Mouse (Mus musculus) midbrain, embryonic 11.5 days (tissue): ENCODE results near the gene Olfr479. TPM values are rescaled to one million over a fixed set of nuclear protein-coding genes. Genes with fewer than 3 reads are reported as not detected.
"Not testable (repeated sequence)": the region's sequence is repeated elsewhere in the genome, so short reads cannot be mapped to it uniquely, and the experiment has no call there.

Experiments used
- ATAC-seq: fragments of 200-750 bp; cut with Nextera tagmentation; 2 replicates; pipeline ENCODE4 v1.8.0; 2017; ENCODE audit warnings: moderate TSS enrichment, moderate library complexity; ENCODE audit not compliant: low FRiP score
- DNase-seq: peaks from one replicate; pipeline ENCODE4 v3.0.0; 2015; ENCODE audit warnings: low spot score; ENCODE audit errors: missing footprints
- H3K27ac ChIP-seq: fragments of 300-500 bp; sonication (generic); 2 replicates; pipeline ENCODE4 v1.5.1; 2014; ENCODE audit warnings: low read depth, low read length
- H3K27me3 ChIP-seq: fragments of 300-500 bp; sonication (generic); 2 replicates; pipeline ENCODE4 v1.6.1; 2014; ENCODE audit warnings: mild to moderate bottlenecking, low read length, moderate library complexity, mixed read lengths; ENCODE audit not compliant: control insufficient read depth, insufficient read depth
- H3K36me3 ChIP-seq: fragments of 300-500 bp; sonication (generic); 2 replicates; pipeline ENCODE4 v1.6.1; 2014; ENCODE audit warnings: mild to moderate bottlenecking, low read length, moderate library complexity, mixed read lengths; ENCODE audit not compliant: control insufficient read depth, insufficient read depth
- H3K4me1 ChIP-seq: fragments of 300-500 bp; sonication (generic); 2 replicates; pipeline ENCODE4 v1.6.1; 2014; ENCODE audit warnings: low read length; ENCODE audit not compliant: control insufficient read depth, insufficient read depth
- H3K4me2 ChIP-seq: fragments of 300-500 bp; sonication (generic); 2 replicates; pipeline ENCODE4 v1.6.1; 2014; ENCODE audit warnings: mild to moderate bottlenecking, moderate library complexity
- H3K4me3 ChIP-seq: fragments of 300-500 bp; sonication (generic); 2 replicates; pipeline ENCODE4 v1.5.1; 2014; ENCODE audit warnings: low read depth, low read length
- H3K9ac ChIP-seq: fragments of 300-500 bp; sonication (generic); 2 replicates; pipeline ENCODE4 v1.6.1; 2014; ENCODE audit warnings: low read length
- H3K9me3 ChIP-seq: fragments of 300-500 bp; sonication (generic); 2 replicates; pipeline ENCODE4 v1.6.1; 2016; ENCODE audit warnings: low read length; ENCODE audit not compliant: control insufficient read depth
- WGBS: fragments of 180-500 bp; shearing (Covaris S2); extraction: QIAGEN DNeasy Blood & Tissue Kit; methylation state at CpG from one replicate; pipeline ENCODE4 v1.1.7; 2014; 5-methylcytosine and 5-hydroxymethylcytosine counted together
- polyA plus RNA-seq: library from polyadenylated mRNA; unstranded; fragments of >200 nt; fragmentation: Nextera tagmentation; extraction: Ambion mirVana; gene quantifications from 2 replicates; pipeline ENCODE4 v1.2.1, GENCODE M21; 2014

The Olfr479 gene
- not detected in 2 replicates for polyA plus RNA-seq

DNA sequence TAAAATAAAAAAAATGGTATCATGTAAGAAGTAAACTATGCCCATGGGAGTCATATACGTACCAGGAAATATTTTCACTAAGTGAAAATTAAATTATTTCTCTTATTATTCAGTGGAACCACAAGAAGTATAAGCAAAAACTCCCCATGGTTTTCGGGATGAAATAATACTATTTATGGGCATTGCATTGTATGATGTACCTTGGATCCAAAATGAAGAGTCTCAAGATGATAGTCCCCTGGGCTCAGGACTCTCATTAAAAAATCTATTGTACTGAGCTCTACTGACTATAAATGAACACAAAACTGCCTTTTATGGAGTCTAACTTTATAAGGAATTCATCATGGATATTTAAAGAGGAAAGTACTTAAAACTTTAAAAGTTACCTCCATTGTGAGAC, at the start of gene Olfr479:
Gene Olfr479, plus strand, starts transcription at position 301 of the 400 bp plus-strand sequence.
- WGBS, result 86% methylated on average over 2 of the region's 2 CpGs
- Histone ChIP-seq H3K4me2 (no peak within 1 kb of the TSS), H3K4me1 (no peaks in the 10 kb centered on the region), H3K4me3 (no peak within 1 kb of the TSS), H3K27ac (no peak within 1 kb of the TSS), H3K9me3 (no peaks in the 10 kb centered on the region), H3K27me3 (no peaks in the 10 kb centered on the region), H3K9ac (no peak within 1 kb of the TSS), H3K36me3 (no peaks in the 10 kb centered on the region)
- DNase-seq, result no peak
- ATAC-seq, result no peak

DNA sequence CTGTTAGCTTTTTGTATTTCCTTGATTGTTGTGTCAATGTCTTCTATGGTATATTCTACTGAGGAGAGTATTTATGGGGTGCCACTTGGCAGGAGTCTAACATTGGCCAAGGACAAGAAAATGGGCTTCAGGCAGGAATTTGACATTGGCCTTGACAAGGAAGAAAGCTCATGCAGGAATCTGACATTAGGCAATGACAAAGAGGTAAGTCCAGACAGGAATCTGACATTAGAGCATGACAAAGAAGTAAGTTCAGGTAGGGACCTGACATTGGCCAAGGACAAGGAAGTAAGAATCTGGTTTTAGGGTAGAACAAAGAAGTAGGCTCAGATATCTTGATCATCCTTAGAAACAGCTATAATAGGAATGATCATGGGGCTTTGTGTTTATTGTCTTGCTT, 36.2 kb upstream of the Olfr479 start:
- H3K9me3 ChIP-seq, H3K36me3 ChIP-seq, H3K4me3 ChIP-seq, H3K27ac ChIP-seq, H3K27me3 ChIP-seq, DNase-seq, H3K9ac ChIP-seq, H3K4me2 ChIP-seq, H3K4me1 ChIP-seq, ATAC-seq: not testable (repeated sequence)

DNA sequence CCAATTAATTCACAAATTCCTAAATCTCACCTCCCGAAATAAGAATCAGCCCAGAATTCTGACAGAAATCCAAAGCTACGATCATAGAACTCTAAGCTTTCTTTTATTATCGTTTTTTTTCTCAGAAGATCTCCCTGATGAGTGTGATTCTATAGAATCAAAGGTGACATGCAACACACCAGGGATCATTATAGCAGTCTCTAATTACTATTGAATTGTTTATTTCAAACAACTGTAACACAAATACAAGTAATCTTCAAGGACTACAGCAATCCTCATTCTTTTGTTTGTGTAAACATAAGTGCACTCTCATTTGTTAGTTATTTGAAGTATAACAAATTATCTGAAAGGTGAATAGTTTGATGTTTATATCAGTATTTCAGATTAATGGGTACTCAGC, 16.6 kb upstream of the Olfr479 start, which contains the start of gene Olfr478:
Gene Olfr478, minus strand, starts transcription at position 101 of the 400 bp plus-strand sequence.
- no peaks in the 10 kb centered on the region for H3K36me3 ChIP-seq
- WGBS, result 80% methylated on average over 3 of the region's 3 CpGs
- DNase-seq, result no peak

DNA sequence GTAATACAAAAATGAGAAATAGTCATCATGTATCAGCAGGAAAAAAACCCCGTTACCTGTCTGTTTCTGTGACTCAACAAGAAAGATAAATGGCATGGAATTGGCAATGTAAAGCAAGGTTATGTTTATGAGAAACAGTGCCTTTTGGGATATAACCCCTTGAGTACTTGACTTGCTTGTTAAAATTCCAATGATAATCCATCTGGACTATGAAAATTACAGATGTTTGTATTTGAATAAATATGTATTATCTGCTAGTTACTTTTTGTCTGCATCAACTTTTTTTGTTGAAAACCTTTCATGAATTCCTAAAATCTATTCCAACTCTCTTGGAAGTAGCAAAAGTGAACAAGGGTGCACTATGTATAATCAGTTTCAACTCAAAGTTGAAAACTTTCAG, 16.8 kb downstream of the Olfr479 start, which contains the start of gene Olfr480:
Gene Olfr480, minus strand, starts transcription at position 101 of the 400 bp plus-strand sequence.
- Histone ChIP-seq H3K4me3 (no peak within 1 kb of the TSS), H3K4me2 (no peak within 1 kb of the TSS), H3K9ac (no peak within 1 kb of the TSS), H3K27ac (no peak within 1 kb of the TSS), H3K4me1 (no peaks in the 10 kb centered on the region), H3K9me3 (no peaks in the 10 kb centered on the region), H3K27me3 (no peaks in the 10 kb centered on the region), H3K36me3 (no peaks in the 10 kb centered on the region)
- ATAC-seq (no peak), DNase-seq (no peak)
- 88% methylated on average over 1 of the region's 1 CpGs for WGBS

More for the DNA sequence above, 16.6 kb upstream of the Olfr479 start, which contains the start of gene Olfr478:
- no peaks in the 10 kb centered on the region for H3K4me1 ChIP-seq
- no peak within 1 kb of the TSS for H3K9ac ChIP-seq
- H3K9me3 ChIP-seq, result no peaks in the 10 kb centered on the region
- H3K4me3 ChIP-seq, result no peak within 1 kb of the TSS
- ATAC-seq, result no peak
- no peak within 1 kb of the TSS for H3K27ac ChIP-seq
- H3K4me2 ChIP-seq, result no peak within 1 kb of the TSS
- no peaks in the 10 kb centered on the region for H3K27me3 ChIP-seq

DNA sequence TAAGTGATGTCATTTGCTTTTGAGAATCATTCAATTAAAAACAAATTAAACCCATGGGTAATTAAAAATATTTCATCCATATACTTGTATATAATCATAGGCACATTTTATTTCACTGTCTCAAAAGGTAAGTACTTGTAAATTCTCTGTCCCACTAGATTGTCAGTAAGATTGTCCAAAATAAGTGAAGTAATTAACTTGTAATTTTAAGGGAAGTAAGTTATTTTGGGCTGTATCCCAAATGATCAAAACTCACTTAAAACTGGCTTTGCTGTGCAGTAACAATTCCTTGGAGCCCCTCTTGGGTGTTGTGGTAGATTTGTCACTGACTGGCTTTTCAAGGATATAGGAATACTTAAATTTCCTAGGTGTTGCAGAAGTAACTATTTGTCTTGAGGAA, 29.1 kb downstream of the Olfr479 start, which contains the start of gene Olfr481:
Gene Olfr481, plus strand, starts transcription at position 301 of the 400 bp plus-strand sequence.
- Histone ChIP-seq H3K36me3 (no peaks in the 10 kb centered on the region), H3K4me1 (no peaks in the 10 kb centered on the region), H3K4me2 (no peak within 1 kb of the TSS), H3K9me3 (no peaks in the 10 kb centered on the region), H3K27me3 (no peaks in the 10 kb centered on the region), H3K9ac (no peak within 1 kb of the TSS), H3K4me3 (no peak within 1 kb of the TSS), H3K27ac (no peak within 1 kb of the TSS)
- ATAC-seq (no peak), DNase-seq (no peak)

DNA sequence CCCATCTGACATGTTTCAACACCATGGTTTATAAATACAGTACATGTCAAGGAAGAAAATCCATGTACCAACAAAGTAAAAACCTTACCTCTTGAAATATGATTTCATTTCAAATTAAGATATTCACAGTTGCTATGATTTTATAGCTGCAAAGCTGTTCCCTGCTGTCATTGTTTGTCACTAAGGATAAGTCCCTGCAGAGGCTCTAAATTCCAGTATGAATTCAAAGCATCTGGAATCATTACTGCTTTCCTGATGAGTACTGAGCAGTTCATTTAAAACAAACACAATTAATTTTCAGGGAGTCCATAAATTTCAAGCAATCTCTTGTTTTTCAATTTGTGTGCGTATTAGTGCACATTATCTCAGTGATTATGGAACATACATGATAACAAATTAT, 47.0 kb downstream of the Olfr479 start, which contains the start of gene Olfr482:
Gene Olfr482, minus strand, starts transcription at position 101 of the 400 bp plus-strand sequence.
- no peaks in the 10 kb centered on the region for H3K9me3 ChIP-seq
- H3K4me2 ChIP-seq, result no peak within 1 kb of the TSS
- DNase-seq, result no peak
- H3K4me3 ChIP-seq, result no peak within 1 kb of the TSS
- H3K9ac ChIP-seq, result no peak within 1 kb of the TSS
- 87% methylated on average over 1 of the region's 1 CpGs for whole genome bisulfite sequencing
- no peak for ATAC-seq
- H3K27me3 ChIP-seq, result no peaks in the 10 kb centered on the region
- H3K27ac ChIP-seq, result no peak within 1 kb of the TSS
- no peaks in the 10 kb centered on the region for H3K4me1 ChIP-seq
- no peaks in the 10 kb centered on the region for H3K36me3 ChIP-seq

DNA sequence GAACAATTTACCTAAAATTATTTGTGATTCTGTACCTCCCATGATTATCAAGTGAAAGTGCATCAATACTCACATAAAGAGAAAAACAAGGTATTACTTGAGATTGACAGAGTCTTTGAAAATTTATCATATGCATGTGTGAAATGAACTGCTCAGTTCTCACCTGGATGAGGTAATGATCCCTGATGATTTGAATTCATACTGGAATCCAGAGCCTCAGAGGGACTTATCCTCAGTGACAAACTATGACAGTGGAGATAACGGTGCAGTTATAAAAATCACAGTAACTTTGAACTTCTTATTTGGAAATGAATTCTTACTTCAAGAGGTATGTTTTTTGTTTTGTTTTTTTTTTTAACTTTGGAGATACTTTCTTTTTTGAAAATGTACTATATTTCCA, 50.1 kb downstream of the Olfr479 start, which contains the start of gene Olfr483:
Gene Olfr483, plus strand, starts transcription at position 301 of the 400 bp plus-strand sequence.
- no peak within 1 kb of the TSS for H3K4me2 ChIP-seq
- H3K27me3 ChIP-seq, result no peaks in the 10 kb centered on the region
- no peaks in the 10 kb centered on the region for H3K36me3 ChIP-seq
- H3K9ac ChIP-seq, result no peak within 1 kb of the TSS
- DNase-seq (no peak), ATAC-seq (no peak)
- no peak within 1 kb of the TSS for H3K27ac ChIP-seq
- no peaks in the 10 kb centered on the region for H3K4me1 ChIP-seq
- 87% methylated on average over 1 of the region's 1 CpGs for WGBS
- no peak within 1 kb of the TSS for H3K4me3 ChIP-seq
- H3K9me3 ChIP-seq, result no peaks in the 10 kb centered on the region

Other genes starting within 250 kb of the Olfr479 start
- gene Ovch2, start 249.5 kb upstream of the Olfr479 start, polyA plus RNA-seq, result not detected in 2 replicates
- not detected in 2 replicates for gene Olfr467, start 238.4 kb upstream of the Olfr479 start, polyA plus RNA-seq
- not detected in 2 replicates for gene Olfr469, start 225.2 kb upstream of the Olfr479 start, polyA plus RNA-seq
- not detected in 2 replicates for gene Olfr470, start 203.2 kb upstream of the Olfr479 start, polyA plus RNA-seq
- not detected in 2 replicates for gene Olfr472, start 152.8 kb upstream of the Olfr479 start, polyA plus RNA-seq
- not detected in 2 replicates for gene Olfr473, start 120.2 kb upstream of the Olfr479 start, polyA plus RNA-seq
- gene Olfr474, start 96.0 kb upstream of the Olfr479 start, polyA plus RNA-seq, result not detected in 2 replicates
- gene Olfr476, start 85.9 kb upstream of the Olfr479 start, polyA plus RNA-seq, result not detected in 2 replicates
- not detected in 2 replicates for gene Olfr477, start 64.0 kb upstream of the Olfr479 start, polyA plus RNA-seq
- not detected in 2 replicates for gene Olfr478, start 16.7 kb upstream of the Olfr479 start, polyA plus RNA-seq
- not detected in 2 replicates for gene Olfr480, start 16.7 kb downstream of the Olfr479 start, polyA plus RNA-seq
- not detected in 2 replicates for gene Olfr481, start 29.2 kb downstream of the Olfr479 start, polyA plus RNA-seq
- not detected in 2 replicates for gene Olfr482, start 46.9 kb downstream of the Olfr479 start, polyA plus RNA-seq
- not detected in 2 replicates for gene Olfr483, start 50.2 kb downstream of the Olfr479 start, polyA plus RNA-seq
- not detected in 2 replicates for gene Olfr484, start 76.8 kb downstream of the Olfr479 start, polyA plus RNA-seq
- gene Olfr485, start 109.2 kb downstream of the Olfr479 start, polyA plus RNA-seq, result not detected in 2 replicates
- not detected in 2 replicates for gene Olfr486, start 122.0 kb downstream of the Olfr479 start, polyA plus RNA-seq
- not detected in 2 replicates for gene Olfr487, start 163.9 kb downstream of the Olfr479 start, polyA plus RNA-seq
- gene Olfr488, start 207.7 kb downstream of the Olfr479 start, polyA plus RNA-seq, result not detected in 2 replicates
- not detected in 2 replicates for gene Olfr490, start 238.2 kb downstream of the Olfr479 start, polyA plus RNA-seq